Mouse (Mus musculus): Measurements from ENCODE around the gene Gm10665. TPM values are rescaled to one million over a fixed set of nuclear protein-coding genes. Genes with fewer than 3 reads are reported as not detected.
"Not testable (repeated sequence)": the region's sequence is repeated elsewhere in the genome, so short reads cannot be mapped to it uniquely, and the experiment has no call there.

The Gm10665 gene
- polyA plus RNA-seq (2012; ENCODE audit: insufficient read depth, insufficient read length, missing spikeins), result not detected in 2 replicates

DNA sequence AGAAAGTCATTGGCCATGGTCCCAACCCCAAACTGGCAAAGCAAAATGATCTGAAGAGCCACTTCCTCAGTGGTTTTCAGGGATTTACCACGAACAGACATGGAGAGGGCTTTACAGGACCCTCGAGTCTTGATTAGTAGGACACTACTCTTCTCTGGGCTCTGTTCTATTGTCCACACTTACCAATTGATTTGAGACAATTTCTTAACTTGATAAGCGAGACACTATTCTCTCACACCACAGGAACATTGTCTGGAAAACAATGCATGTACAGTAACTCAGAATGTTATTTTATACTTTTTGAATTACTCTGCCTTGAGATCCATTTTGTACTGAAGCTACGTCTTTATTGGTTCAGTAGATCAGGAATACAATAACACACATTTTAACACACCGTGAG is at the start of gene Gm10665:
Gene Gm10665 (minus strand): TSS at position 101 of the 400 bp plus-strand sequence.
- not testable (repeated sequence) for H3K4me3 ChIP-seq (ENCODE audit: insufficient read depth, low read depth, low read length); H3K27ac ChIP-seq (replicated peaks; ENCODE audit: low read depth, low read length); H3K4me1 ChIP-seq (ENCODE audit: control insufficient read depth, insufficient read depth, insufficient read length, low read length)

GRCm38 (mm10) chr7:22499578-22499977 is 35.7 kb upstream of the Gm10665 start, which contains the start of gene Vmn1r151:
Gene Vmn1r151, minus strand, starts transcription at chr7:22499678.
- H3K4me3 ChIP-seq (ENCODE audit: insufficient read depth, low read depth, low read length); H3K4me1 ChIP-seq (ENCODE audit: control insufficient read depth, insufficient read depth, insufficient read length, low read length); H3K27ac ChIP-seq (replicated peaks; ENCODE audit: low read depth, low read length): not testable (repeated sequence)

GRCm38 (mm10) chr7:22438129-22438528 is 25.7 kb downstream of the Gm10665 start, which contains the start of gene Vmn1r149:
Gene Vmn1r149, minus strand, starts transcription at chr7:22438229.
- not testable (repeated sequence) for H3K4me3 ChIP-seq (ENCODE audit: insufficient read depth, low read depth, low read length); H3K27ac ChIP-seq (replicated peaks; ENCODE audit: low read depth, low read length); H3K4me1 ChIP-seq (ENCODE audit: control insufficient read depth, insufficient read depth, insufficient read length, low read length)

DNA sequence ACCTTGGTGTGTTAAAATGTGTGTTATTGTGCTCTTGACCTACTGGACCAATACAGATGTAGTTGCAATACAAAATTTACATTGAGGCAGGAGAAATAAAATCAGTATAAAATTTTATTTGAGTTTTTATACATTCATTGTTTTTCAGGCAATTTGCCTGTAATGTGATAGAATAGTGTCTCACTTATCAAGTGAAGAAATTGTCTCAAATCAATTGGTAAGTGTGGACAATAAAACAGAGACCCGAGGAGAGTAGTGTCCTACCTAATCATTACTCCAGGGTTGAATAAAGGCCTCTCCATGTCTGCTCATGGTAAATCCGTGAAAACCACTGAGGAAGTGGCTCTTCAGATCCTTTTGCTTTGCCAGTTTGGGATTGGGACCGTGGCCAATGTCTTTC is 50.6 kb downstream of the Gm10665 start, which contains the start of gene Vmn1r148:
Gene Vmn1r148 (plus strand): TSS at position 301 of the 400 bp plus-strand sequence.
- H3K4me1 ChIP-seq (ENCODE audit: control insufficient read depth, insufficient read depth, insufficient read length, low read length); H3K4me3 ChIP-seq (ENCODE audit: insufficient read depth, low read depth, low read length); H3K27ac ChIP-seq (replicated peaks; ENCODE audit: low read depth, low read length): not testable (repeated sequence)

Other genes starting within 250 kb of the Gm10665 start
- not detected in 2 replicates for gene Gm8453, start 234.6 kb downstream of the Gm10665 start, polyA plus RNA-seq (2012; ENCODE audit: insufficient read depth, insufficient read length, missing spikeins)
- not detected in 2 replicates for gene Gm4187, start 134.4 kb downstream of the Gm10665 start, polyA plus RNA-seq (2012; ENCODE audit: insufficient read depth, insufficient read length, missing spikeins)
- not detected in 2 replicates for gene Gm8660, start 93.0 kb downstream of the Gm10665 start, polyA plus RNA-seq (2012; ENCODE audit: insufficient read depth, insufficient read length, missing spikeins)
- gene Vmn1r148, start 50.5 kb downstream of the Gm10665 start, polyA plus RNA-seq (2012; ENCODE audit: insufficient read depth, insufficient read length, missing spikeins), result not detected in 2 replicates
- gene Vmn1r149, start 25.8 kb downstream of the Gm10665 start, polyA plus RNA-seq (2012; ENCODE audit: insufficient read depth, insufficient read length, missing spikeins), result not detected in 2 replicates
- not detected in 2 replicates for gene Vmn1r151, start 35.6 kb upstream of the Gm10665 start, polyA plus RNA-seq (2012; ENCODE audit: insufficient read depth, insufficient read length, missing spikeins)
- not detected in 2 replicates for gene Vmn1r152, start 58.9 kb upstream of the Gm10665 start, polyA plus RNA-seq (2012; ENCODE audit: insufficient read depth, insufficient read length, missing spikeins)
- gene Gm8677, start 70.8 kb upstream of the Gm10665 start, polyA plus RNA-seq (2012; ENCODE audit: insufficient read depth, insufficient read length, missing spikeins), result not detected in 2 replicates
- not detected in 2 replicates for gene Gm4201, start 101.3 kb upstream of the Gm10665 start, polyA plus RNA-seq (2012; ENCODE audit: insufficient read depth, insufficient read length, missing spikeins)
- not detected in 2 replicates for gene Gm4565, start 124.1 kb upstream of the Gm10665 start, polyA plus RNA-seq (2012; ENCODE audit: insufficient read depth, insufficient read length, missing spikeins)
- gene Vmn1r155, start 193.9 kb upstream of the Gm10665 start, polyA plus RNA-seq (2012; ENCODE audit: insufficient read depth, insufficient read length, missing spikeins), result not detected in 2 replicates
- not detected in 2 replicates for gene Gm8693, start 228.2 kb upstream of the Gm10665 start, polyA plus RNA-seq (2012; ENCODE audit: insufficient read depth, insufficient read length, missing spikeins)